Mouse (Mus musculus): Measurements from ENCODE around the gene Lrp1. TPM values are rescaled to one million over a fixed set of nuclear protein-coding genes. Genes with fewer than 3 reads are reported as not detected.
A peak's percentile ranks its signal among the peaks of the same experiment; 100 is the strongest.

The Lrp1 gene
- polyA plus RNA-seq, 1 experiment from 2014 or later, result 99.4 TPM

GRCm38 (mm10) chr10:127555703-127556102, 65.2 kb downstream of the Lrp1 start:
- Histone ChIP-seq H3K27ac (no peak overlapping the region), H3K36me3 (peaks cover 100% of the 10 kb centered on the region), H3K27me3 (no peaks in the 10 kb centered on the region), H3K4me2 (replicated peaks) (no peak overlapping the region), H3K9ac (replicated peaks) (no peak overlapping the region), H3K4me1 (replicated peaks) (no peaks in the 10 kb centered on the region), H3K9me3 (no peaks in the 10 kb centered on the region), H3K4me3 (replicated peaks) (no peak overlapping the region)
- ATAC-seq, result peak; percentile 24; the same call in 1 of the 2 replicates
- WGBS, result 63% methylated on average over 18 of the region's 18 CpGs

GRCm38 (mm10) chr10:127549892-127550291, 71.1 kb downstream of the Lrp1 start:
- peaks cover 100% of the 10 kb centered on the region for H3K36me3 ChIP-seq
- no peaks in the 10 kb centered on the region for H3K9me3 ChIP-seq
- H3K4me2 ChIP-seq (replicated peaks), result no peak overlapping the region
- no peaks in the 10 kb centered on the region for H3K27me3 ChIP-seq
- no peak overlapping the region for H3K9ac ChIP-seq (replicated peaks)
- H3K27ac ChIP-seq, result no peak overlapping the region
- H3K4me3 ChIP-seq (replicated peaks), result no peak overlapping the region
- WGBS, result 90% methylated on average over 17 of the region's 17 CpGs
- H3K4me1 ChIP-seq (replicated peaks), result no peaks in the 10 kb centered on the region
- ATAC-seq, result no peak

- Histone ChIP-seq H3K9me3 (no peaks in the 10 kb centered on the region), H3K36me3 (peaks cover 99% of the 10 kb centered on the region), H3K4me2 (replicated peaks) (no peak overlapping the region), H3K4me3 (replicated peaks) (no peak overlapping the region), H3K9ac (replicated peaks) (no peak overlapping the region), H3K4me1 (replicated peaks) (no peaks in the 10 kb centered on the region), H3K27me3 (no peaks in the 10 kb centered on the region), H3K27ac (no peak overlapping the region)
- 95% methylated on average over 15 of the region's 15 CpGs for WGBS
- no peak for ATAC-seq
These were observed 72.7 kb downstream of the Lrp1 start for GRCm38 (mm10) chr10:127548236-127548635.

- no peaks in the 10 kb centered on the region for H3K27me3 ChIP-seq
- peaks cover 99% of the 10 kb centered on the region for H3K36me3 ChIP-seq
- no peak overlapping the region for H3K4me3 ChIP-seq (replicated peaks)
- no peak overlapping the region for H3K4me2 ChIP-seq (replicated peaks)
- no peak overlapping the region for H3K27ac ChIP-seq
- WGBS, result 93% methylated on average over 7 of the region's 7 CpGs
- H3K9ac ChIP-seq (replicated peaks), result no peak overlapping the region
- no peak for ATAC-seq
- H3K9me3 ChIP-seq, result no peaks in the 10 kb centered on the region
- peaks cover 9% of the 10 kb centered on the region; the same call in 1 of the 2 replicates for H3K4me1 ChIP-seq (replicated peaks)
These were observed 74.4 kb downstream of the Lrp1 start for GRCm38 (mm10) chr10:127546505-127546904.

- no peak overlapping the region for H3K4me2 ChIP-seq (replicated peaks)
- no peak for ATAC-seq
- peaks cover 9% of the 10 kb centered on the region; the same call in 1 of the 2 replicates for H3K4me1 ChIP-seq (replicated peaks)
- H3K9me3 ChIP-seq, result no peaks in the 10 kb centered on the region
- H3K27ac ChIP-seq, result no peak overlapping the region
- no peak overlapping the region for H3K9ac ChIP-seq (replicated peaks)
- WGBS, result 95% methylated on average over 20 of the region's 20 CpGs
- H3K36me3 ChIP-seq, result peaks cover 99% of the 10 kb centered on the region
- H3K4me3 ChIP-seq (replicated peaks), result no peak overlapping the region
- no peaks in the 10 kb centered on the region for H3K27me3 ChIP-seq
These were observed 76.6 kb downstream of the Lrp1 start for GRCm38 (mm10) chr10:127544375-127544774.

GRCm38 (mm10) chr10:127543916-127544315, 77.0 kb downstream of the Lrp1 start:
- 81% methylated on average over 3 of the region's 3 CpGs for whole genome bisulfite sequencing
- peaks cover 99% of the 10 kb centered on the region for H3K36me3 ChIP-seq
- no peak for ATAC-seq

GRCm38 (mm10) chr10:127542720-127543119, 78.2 kb downstream of the Lrp1 start:
- 35% methylated on average over 6 of the region's 6 CpGs for WGBS
- H3K27me3 ChIP-seq, result no peaks in the 10 kb centered on the region
- ATAC-seq, result no peak
- peak overlapping the region; percentile 54 for H3K27ac ChIP-seq
- H3K4me1 ChIP-seq (replicated peaks), result peaks cover 10% of the 10 kb centered on the region
- peaks cover 95% of the 10 kb centered on the region for H3K36me3 ChIP-seq
- H3K4me2 ChIP-seq (replicated peaks), result no peak overlapping the region
- H3K9ac ChIP-seq (replicated peaks), result no peak overlapping the region
- no peaks in the 10 kb centered on the region for H3K9me3 ChIP-seq
- no peak overlapping the region for H3K4me3 ChIP-seq (replicated peaks)

More at GRCm38 (mm10) chr10:127543916-127544315, 77.0 kb downstream of the Lrp1 start:
- Histone ChIP-seq H3K27ac (no peak overlapping the region), H3K27me3 (no peaks in the 10 kb centered on the region), H3K9ac (replicated peaks) (no peak overlapping the region), H3K4me1 (replicated peaks) (peaks cover 9% of the 10 kb centered on the region; the same call in 1 of the 2 replicates), H3K4me2 (replicated peaks) (no peak overlapping the region), H3K9me3 (no peaks in the 10 kb centered on the region), H3K4me3 (replicated peaks) (no peak overlapping the region)

GRCm38 (mm10) chr10:127542084-127542483, 78.9 kb downstream of the Lrp1 start:
- no peak overlapping the region for H3K4me2 ChIP-seq (replicated peaks)
- H3K9ac ChIP-seq (replicated peaks), result no peak overlapping the region; the same call in 1 of the 2 replicates
- peak overlapping the region; percentile 54 for H3K27ac ChIP-seq
- ATAC-seq, result no peak
- no peak overlapping the region for H3K4me3 ChIP-seq (replicated peaks)
- H3K4me1 ChIP-seq (replicated peaks), result peaks cover 16% of the 10 kb centered on the region
- H3K27me3 ChIP-seq, result no peaks in the 10 kb centered on the region
- H3K9me3 ChIP-seq, result no peaks in the 10 kb centered on the region
- H3K36me3 ChIP-seq, result peaks cover 89% of the 10 kb centered on the region
- 66% methylated on average over 13 of the region's 13 CpGs for WGBS

- Histone ChIP-seq H3K4me1 (replicated peaks) (peaks cover 21% of the 10 kb centered on the region), H3K4me2 (replicated peaks) (no peak overlapping the region), H3K27me3 (no peaks in the 10 kb centered on the region), H3K9me3 (no peaks in the 10 kb centered on the region), H3K9ac (replicated peaks) (no peak overlapping the region), H3K4me3 (replicated peaks) (no peak overlapping the region), H3K27ac (no peak overlapping the region; the same call in 1 of the 2 replicates), H3K36me3 (peaks cover 83% of the 10 kb centered on the region)
- 97% methylated on average over 8 of the region's 8 CpGs for WGBS
- no peak for ATAC-seq
These were observed 79.4 kb downstream of the Lrp1 start for GRCm38 (mm10) chr10:127541510-127541909.

- H3K4me1 ChIP-seq (replicated peaks), result peaks cover 56% of the 10 kb centered on the region
These were observed 82.9 kb downstream of the Lrp1 start for GRCm38 (mm10) chr10:127537854-127538583.

GRCm38 (mm10) chr10:127536586-127537314, 84.2 kb downstream of the Lrp1 start:
- Histone ChIP-seq H3K36me3 (peaks cover 36% of the 10 kb centered on the region), H3K4me3 (replicated peaks) (no peak overlapping the region), H3K4me1 (replicated peaks) (peaks cover 54% of the 10 kb centered on the region), H3K4me2 (replicated peaks) (peak overlapping the region; percentile 13), H3K9ac (replicated peaks) (no peak overlapping the region), H3K27ac (peak overlapping the region; percentile 74), H3K27me3 (peaks cover 45% of the 10 kb centered on the region), H3K9me3 (no peaks in the 10 kb centered on the region)
- WGBS, result 6% methylated on average over 8 of the region's 8 CpGs
- ATAC-seq, result peak; percentile 59

More at GRCm38 (mm10) chr10:127537854-127538583, 82.9 kb downstream of the Lrp1 start:
- 22% methylated on average over 7 of the region's 7 CpGs for WGBS
- peak; percentile 57 for ATAC-seq
- Histone ChIP-seq H3K4me3 (replicated peaks) (no peak overlapping the region), H3K27me3 (peaks cover 33% of the 10 kb centered on the region), H3K9me3 (no peaks in the 10 kb centered on the region), H3K4me2 (replicated peaks) (no peak overlapping the region), H3K27ac (peak overlapping the region; percentile 67; the same call in 1 of the 2 replicates), H3K9ac (replicated peaks) (no peak overlapping the region), H3K36me3 (peaks cover 49% of the 10 kb centered on the region)

- H3K4me3 ChIP-seq (replicated peaks), result peak overlapping the region; percentile 58
- 0 out of 2 replicates have a peak, but pooled peaks have one; percentile 7 for ATAC-seq
- H3K36me3 ChIP-seq, result peaks cover 18% of the 10 kb centered on the region
- H3K27ac ChIP-seq, result peak overlapping the region; percentile 74
- H3K9ac ChIP-seq (replicated peaks), result peak overlapping the region; percentile 80
- peaks cover 63% of the 10 kb centered on the region for H3K27me3 ChIP-seq
- H3K9me3 ChIP-seq, result no peaks in the 10 kb centered on the region
- H3K4me1 ChIP-seq (replicated peaks), result peaks cover 72% of the 10 kb centered on the region
- peak overlapping the region; percentile 78 for H3K4me2 ChIP-seq (replicated peaks)
- WGBS, result 1% methylated on average over 23 of the region's 30 CpGs
These were observed 86.0 kb downstream of the Lrp1 start for GRCm38 (mm10) chr10:127534929-127535384.

All from midbrain, embryonic 13.5 days (tissue).